Mouse (Mus musculus): ENCODE measurements at regions not wholly inside any gene's neighbourhood (a gene's known extent, or its start where the extent isn't known, plus 50 kb on each side); places are given as distances from the start of the nearest gene placed in this dataset.
"Not testable (repeated sequence)": the region's sequence is repeated elsewhere in the genome, so short reads cannot be mapped to it uniquely, and the experiment has no call there.

- no peak for DNase-seq
- no peaks in the 10 kb centered on the region for H3K27me3 ChIP-seq (ENCODE audit: control insufficient read depth, insufficient read depth, low read length)
- no peak overlapping the region for H3K27ac ChIP-seq (ENCODE audit: insufficient read depth, low read length)
- no peaks in the 10 kb centered on the region for H3K4me1 ChIP-seq (ENCODE audit: control insufficient read depth, insufficient read depth, low read length)
- 74% methylated on average over 4 of the region's 4 CpGs for WGBS
- no peak for TF ChIP-seq POLR2A (IDR thresholded peaks at IDR 0.05; ENCODE audit: borderline replicate concordance, insufficient read depth, low read length)
- TF ChIP-seq CTCF (IDR thresholded peaks at IDR 0.05; ENCODE audit: borderline replicate concordance, insufficient read depth, low read depth, low read length), result no peak
- no peak overlapping the region for H3K4me3 ChIP-seq (replicated peaks; ENCODE audit: insufficient read depth, low read depth, low read length)
Measured at GRCm38 (mm10) chr15:43625021-43625510, 3490.9 kb downstream of the 9330182O14Rik start.

GRCm38 (mm10) chr15:43650818-43651500 lies 3516.8 kb downstream of the 9330182O14Rik start:
- H3K4me3 ChIP-seq (replicated peaks; ENCODE audit: insufficient read depth, low read depth, low read length), result no peak overlapping the region
- TF ChIP-seq CTCF (IDR thresholded peaks at IDR 0.05; ENCODE audit: borderline replicate concordance, insufficient read depth, low read depth, low read length), result no peak
- TF ChIP-seq POLR2A (IDR thresholded peaks at IDR 0.05; ENCODE audit: borderline replicate concordance, insufficient read depth, low read length), result no peak
- WGBS, result 80% methylated on average over 2 of the region's 2 CpGs
- DNase-seq, result no peak
- no peaks in the 10 kb centered on the region for H3K4me1 ChIP-seq (ENCODE audit: control insufficient read depth, insufficient read depth, low read length)
- no peak overlapping the region for H3K27ac ChIP-seq (ENCODE audit: insufficient read depth, low read length)
- no peaks in the 10 kb centered on the region; the same call in 1 of the 2 replicates for H3K27me3 ChIP-seq (ENCODE audit: control insufficient read depth, insufficient read depth, low read length)

- no peak for TF ChIP-seq POLR2A (IDR thresholded peaks at IDR 0.05; ENCODE audit: borderline replicate concordance, insufficient read depth, low read length)
- no peak for TF ChIP-seq CTCF (IDR thresholded peaks at IDR 0.05; ENCODE audit: borderline replicate concordance, insufficient read depth, low read depth, low read length)
- DNase-seq, result no peak
- no peak overlapping the region for H3K4me3 ChIP-seq (replicated peaks; ENCODE audit: insufficient read depth, low read depth, low read length)
- 84% methylated on average over 1 of the region's 1 CpGs for WGBS
- H3K27me3 ChIP-seq (ENCODE audit: control insufficient read depth, insufficient read depth, low read length), result no peaks in the 10 kb centered on the region
- no peaks in the 10 kb centered on the region for H3K4me1 ChIP-seq (ENCODE audit: control insufficient read depth, insufficient read depth, low read length)
- H3K27ac ChIP-seq (ENCODE audit: insufficient read depth, low read length), result no peak overlapping the region
Measured at GRCm38 (mm10) chr15:43663648-43664047, 3529.5 kb downstream of the 9330182O14Rik start.

- 29% methylated on average over 1 of the region's 1 CpGs for WGBS
- H3K4me1 ChIP-seq (ENCODE audit: control insufficient read depth, insufficient read depth, low read length), result peaks cover 3% of the 10 kb centered on the region; the same call in 1 of the 2 replicates
- TF ChIP-seq CTCF (IDR thresholded peaks at IDR 0.05; ENCODE audit: borderline replicate concordance, insufficient read depth, low read depth, low read length) (no peak), POLR2A (IDR thresholded peaks at IDR 0.05; ENCODE audit: borderline replicate concordance, insufficient read depth, low read length) (no peak)
- H3K27ac ChIP-seq (ENCODE audit: insufficient read depth, low read length), result no peak overlapping the region
- DNase-seq, result no peak
- H3K27me3 ChIP-seq (ENCODE audit: control insufficient read depth, insufficient read depth, low read length), result no peaks in the 10 kb centered on the region
- no peak overlapping the region for H3K4me3 ChIP-seq (replicated peaks; ENCODE audit: insufficient read depth, low read depth, low read length)
Measured at GRCm38 (mm10) chr15:43678844-43679243, 3544.7 kb downstream of the 9330182O14Rik start.

GRCm38 (mm10) chr15:43682176-43682575 lies 3548.0 kb downstream of the 9330182O14Rik start:
- Histone ChIP-seq H3K27me3 (ENCODE audit: control insufficient read depth, insufficient read depth, low read length) (no peaks in the 10 kb centered on the region), H3K27ac (ENCODE audit: insufficient read depth, low read length) (no peak overlapping the region), H3K4me3 (replicated peaks; ENCODE audit: insufficient read depth, low read depth, low read length) (no peak overlapping the region), H3K4me1 (ENCODE audit: control insufficient read depth, insufficient read depth, low read length) (peaks cover 3% of the 10 kb centered on the region; the same call in 1 of the 2 replicates)
- WGBS, result 27% methylated on average over 2 of the region's 2 CpGs
- peak in 1 of 2 experiments; percentile 46 for DNase-seq
- TF ChIP-seq CTCF (IDR thresholded peaks at IDR 0.05; ENCODE audit: borderline replicate concordance, insufficient read depth, low read depth, low read length) (no peak), POLR2A (IDR thresholded peaks at IDR 0.05; ENCODE audit: borderline replicate concordance, insufficient read depth, low read length) (no peak)

- not testable (repeated sequence) for DNase-seq; H3K4me1 ChIP-seq (ENCODE audit: control insufficient read depth, insufficient read depth, low read length)
Measured at GRCm38 (mm10) chr15:43691998-43692397, 3557.8 kb downstream of the 9330182O14Rik start.

GRCm38 (mm10) chr15:43695451-43695850 lies 3561.3 kb downstream of the 9330182O14Rik start:
- no peak for TF ChIP-seq CTCF (IDR thresholded peaks at IDR 0.05; ENCODE audit: borderline replicate concordance, insufficient read depth, low read depth, low read length)
- TF ChIP-seq POLR2A (IDR thresholded peaks at IDR 0.05; ENCODE audit: borderline replicate concordance, insufficient read depth, low read length), result no peak
- 14% methylated on average over 1 of the region's 1 CpGs for WGBS
- no peak for DNase-seq
- no peak overlapping the region for H3K4me3 ChIP-seq (replicated peaks; ENCODE audit: insufficient read depth, low read depth, low read length)
- no peaks in the 10 kb centered on the region for H3K27me3 ChIP-seq (ENCODE audit: control insufficient read depth, insufficient read depth, low read length)
- no peaks in the 10 kb centered on the region for H3K4me1 ChIP-seq (ENCODE audit: control insufficient read depth, insufficient read depth, low read length)
- no peak overlapping the region for H3K27ac ChIP-seq (ENCODE audit: insufficient read depth, low read length)

More at GRCm38 (mm10) chr15:43691998-43692397, 3557.8 kb downstream of the 9330182O14Rik start:
- not testable (repeated sequence) for H3K4me3 ChIP-seq (replicated peaks; ENCODE audit: insufficient read depth, low read depth, low read length); H3K27ac ChIP-seq (ENCODE audit: insufficient read depth, low read length); H3K27me3 ChIP-seq (ENCODE audit: control insufficient read depth, insufficient read depth, low read length)

- H3K4me3 ChIP-seq (replicated peaks; ENCODE audit: insufficient read depth, low read depth, low read length), result no peak overlapping the region
- no peak overlapping the region for H3K27ac ChIP-seq (ENCODE audit: insufficient read depth, low read length)
- TF ChIP-seq POLR2A (IDR thresholded peaks at IDR 0.05; ENCODE audit: borderline replicate concordance, insufficient read depth, low read length) (no peak), CTCF (IDR thresholded peaks at IDR 0.05; ENCODE audit: borderline replicate concordance, insufficient read depth, low read depth, low read length) (no peak)
- no peaks in the 10 kb centered on the region for H3K4me1 ChIP-seq (ENCODE audit: control insufficient read depth, insufficient read depth, low read length)
- DNase-seq, result no peak
- H3K27me3 ChIP-seq (ENCODE audit: control insufficient read depth, insufficient read depth, low read length), result no peaks in the 10 kb centered on the region
- WGBS, result 98% methylated on average over 1 of the region's 1 CpGs
Measured at GRCm38 (mm10) chr15:43717035-43717434, 3582.9 kb downstream of the 9330182O14Rik start.

Data from cerebellum, adult 2 months (tissue).